Mouse (Mus musculus) bone marrow macrophage, adult 2 months (primary cell): ENCODE data around the gene Npb. TPM values are rescaled to one million over a fixed set of nuclear protein-coding genes. Genes with fewer than 3 reads are reported as not detected.

Experiments
- H3K27ac ChIP-seq: 2 replicates; pipeline ENCODE4 v1.5.1; 2012; ENCODE audit warnings: low read depth, low read length; ENCODE audit not compliant: insufficient read depth
- H3K4me1 ChIP-seq: 2 replicates; pipeline ENCODE4 v1.6.1; 2012; ENCODE audit warnings: low read length; ENCODE audit not compliant: control insufficient read depth, insufficient read depth
- H3K4me3 ChIP-seq: 2 replicates; pipeline ENCODE4 v1.5.1; 2012; ENCODE audit warnings: mild to moderate bottlenecking, low read length, moderate library complexity; ENCODE audit not compliant: insufficient read depth
- CTCF ChIP-seq: IDR thresholded peaks from 2 replicates; pipeline ENCODE4 v1.5.1; 2012; ENCODE audit warnings: low read depth, mild to moderate bottlenecking, low read length, moderate library complexity
- POLR2A ChIP-seq: IDR thresholded peaks from 2 replicates; pipeline ENCODE4 v1.6.1; 2012; ENCODE audit warnings: mild to moderate bottlenecking, low read depth, low read length, borderline replicate concordance
- polyA plus RNA-seq: library from polyadenylated mRNA; stranded (reverse); fragments of >200 nt; gene quantifications from 2 replicates; pipeline ENCODE4 v1.2.4, GENCODE M21; 2012; ENCODE audit not compliant: missing spikeins, insufficient read depth, insufficient read length

Npb gene
- polyA plus RNA-seq, 1 experiment: 1.4 TPM

GRCm38 (mm10) chr11:120625152-120625775 lies 17.0 kb downstream of the Npb start, which contains the start of gene Sirt7:
TSS of gene Sirt7 (minus strand) at chr11:120625240.
- TF ChIP-seq POLR2A (no peak), CTCF (no peak)
- Histone ChIP-seq H3K4me1 (peaks cover 40% of the 10 kb centered on the region), H3K27ac (peak within 1 kb of the TSS; percentile 56), H3K4me3 (peak within 1 kb of the TSS; percentile 72)

- no peak overlapping the region for H3K4me3 ChIP-seq
- H3K27ac ChIP-seq: peak overlapping the region; percentile 50; the same call in 1 of the 2 replicates
- TF ChIP-seq POLR2A (no peak), CTCF (no peak)
- peaks cover 43% of the 10 kb centered on the region for H3K4me1 ChIP-seq
These were observed 18.6 kb downstream of the Npb start for GRCm38 (mm10) chr11:120626785-120627467.

- Histone ChIP-seq H3K27ac (peak overlapping the region; percentile 50), H3K4me3 (peak overlapping the region; percentile 30), H3K4me1 (peaks cover 43% of the 10 kb centered on the region)
- TF ChIP-seq POLR2A: no peak
- TF ChIP-seq CTCF: no peak
These were observed 19.4 kb downstream of the Npb start for GRCm38 (mm10) chr11:120627468-120628300.

DNA sequence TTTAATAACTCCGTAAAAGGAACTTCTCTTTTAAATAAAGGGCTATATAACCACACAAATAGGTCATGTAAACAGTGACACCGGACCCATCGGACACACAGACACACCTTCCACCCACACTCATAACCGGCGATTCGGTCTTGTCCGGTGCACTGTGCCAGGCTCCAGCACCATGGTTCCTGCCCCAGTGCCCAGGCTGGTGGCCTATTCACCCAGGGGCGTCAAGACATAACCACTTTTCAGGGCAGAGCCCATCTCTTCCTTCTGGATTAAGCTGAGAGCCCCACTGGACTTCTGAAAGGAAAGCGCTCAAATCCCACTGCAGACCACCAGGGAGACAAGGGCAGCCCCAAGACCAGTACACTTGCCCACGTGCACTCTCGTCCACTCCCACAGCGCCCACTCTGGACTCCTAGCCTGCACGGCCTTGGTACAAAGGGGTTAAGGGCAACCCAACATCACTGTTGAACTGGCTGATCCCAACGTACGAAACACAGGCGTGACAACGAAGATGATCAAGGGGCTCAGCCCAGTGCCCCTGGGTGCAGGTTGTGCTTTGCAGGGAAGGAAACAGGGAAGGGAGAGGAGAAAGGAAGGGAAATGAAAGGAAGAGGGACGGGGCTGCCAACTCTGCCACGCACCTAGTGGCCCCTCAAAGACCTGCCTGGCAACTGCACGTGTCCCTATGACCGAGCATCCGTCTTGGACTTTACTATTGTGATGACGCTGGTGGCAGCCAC lies 20.5 kb downstream of the Npb start:
- Histone ChIP-seq H3K4me1 (peaks cover 43% of the 10 kb centered on the region), H3K27ac (peak overlapping the region; percentile 95), H3K4me3 (peak overlapping the region; percentile 62)
- no peak for TF ChIP-seq CTCF
- no peak for TF ChIP-seq POLR2A

DNA sequence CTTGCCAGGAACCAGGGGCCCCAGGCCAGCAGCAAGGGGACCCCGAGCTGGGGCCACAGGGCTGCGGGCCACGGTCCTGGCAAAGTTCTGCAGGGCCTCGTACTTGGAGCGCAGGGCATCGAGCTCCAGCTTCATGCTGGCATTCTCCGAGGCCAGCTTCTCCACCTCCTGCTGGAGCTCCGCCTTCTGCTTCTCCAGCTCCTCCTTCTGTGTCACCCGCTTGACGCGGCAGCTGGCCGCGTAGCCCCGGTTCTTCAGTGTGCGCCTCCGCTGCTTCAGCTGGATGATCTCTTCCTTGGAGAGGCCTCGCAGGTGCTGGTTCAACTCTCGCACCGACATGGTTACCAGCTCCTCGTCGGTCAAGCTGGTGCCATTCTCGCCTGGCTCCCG lies 21.1 kb downstream of the Npb start:
- H3K27ac ChIP-seq: peak overlapping the region; percentile 95
- H3K4me1 ChIP-seq: peaks cover 46% of the 10 kb centered on the region
- TF ChIP-seq POLR2A (no peak), CTCF (no peak)
- peak overlapping the region; percentile 62 for H3K4me3 ChIP-seq

GRCm38 (mm10) chr11:120629911-120630310 lies 21.6 kb downstream of the Npb start:
- H3K4me3 ChIP-seq: peak overlapping the region; percentile 62
- peaks cover 51% of the 10 kb centered on the region for H3K4me1 ChIP-seq
- peak overlapping the region; percentile 95 for H3K27ac ChIP-seq
- TF ChIP-seq POLR2A (no peak; the same call in 1 of the 2 replicates), CTCF (no peak)

DNA sequence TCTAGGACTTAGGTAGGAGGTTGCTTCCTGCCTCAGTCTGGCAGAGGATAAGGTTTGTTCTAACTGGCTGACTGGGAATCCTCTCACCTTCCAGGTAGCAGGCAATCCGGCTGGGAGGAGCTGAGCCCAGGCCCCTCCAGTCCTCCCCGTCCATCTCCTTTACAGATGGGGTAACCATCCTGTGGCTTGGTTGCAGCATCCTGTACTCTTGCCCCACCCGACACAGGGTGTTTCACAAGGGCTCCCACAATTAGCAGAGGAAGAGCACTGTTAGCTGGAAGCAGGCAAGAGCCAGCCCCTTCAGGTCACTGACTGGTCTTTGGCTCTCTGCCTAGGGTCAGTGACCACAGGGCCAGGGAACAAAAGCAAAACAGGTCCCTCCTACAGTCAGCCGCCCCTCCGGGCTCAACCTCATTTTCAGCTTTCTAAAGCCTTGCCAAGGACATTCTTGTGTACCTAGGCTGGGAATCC lies 22.2 kb downstream of the Npb start:
- TF ChIP-seq CTCF: no peak
- no peak for TF ChIP-seq POLR2A
- peak overlapping the region; percentile 62 for H3K4me3 ChIP-seq
- H3K4me1 ChIP-seq: peaks cover 49% of the 10 kb centered on the region
- H3K27ac ChIP-seq: peak overlapping the region; percentile 95

- H3K4me3 ChIP-seq: peak overlapping the region; percentile 62
- H3K4me1 ChIP-seq: peaks cover 46% of the 10 kb centered on the region
- no peak for TF ChIP-seq CTCF
- TF ChIP-seq POLR2A: no peak
- peak overlapping the region; percentile 95 for H3K27ac ChIP-seq
These were observed 22.8 kb downstream of the Npb start for GRCm38 (mm10) chr11:120630881-120631725.
